Mouse (Mus musculus) forelimb bud, embryonic 11.5 days (tissue): ENCODE data around the gene Vhl.

Experiments
- DNase-seq: peaks from one replicate; pipeline ENCODE4 v3.0.0-alpha.2; 2012; ENCODE audit warnings: low read depth, low spot score

The Vhl gene

GRCm38 (mm10) chr6:113624989-113625770, 1.4 kb downstream of the Vhl start:
- DNase-seq = no peak

- DNase-seq = no peak
These were observed 6.6 kb downstream of the Vhl start for GRCm38 (mm10) chr6:113630322-113630721.

- no peak for DNase-seq
These were observed 9.1 kb downstream of the Vhl start for GRCm38 (mm10) chr6:113632863-113633262.

- peak; percentile 92 for DNase-seq
These were observed 14.7 kb downstream of the Vhl start, which contains the start of gene Irak2 for GRCm38 (mm10) chr6:113638302-113639040. Irak2 (plus strand) TSS chr6:113638467.

- no peak for DNase-seq
These were observed 15.4 kb downstream of the Vhl start for GRCm38 (mm10) chr6:113639201-113639600.

- no peak for DNase-seq
These were observed 18.8 kb downstream of the Vhl start for GRCm38 (mm10) chr6:113642605-113643004.

GRCm38 (mm10) chr6:113643021-113643420, 19.3 kb downstream of the Vhl start:
- no peak for DNase-seq

- no peak for DNase-seq
These were observed 20.2 kb downstream of the Vhl start for GRCm38 (mm10) chr6:113643967-113644366.

GRCm38 (mm10) chr6:113644808-113645207, 21.0 kb downstream of the Vhl start:
- DNase-seq = no peak

- no peak for DNase-seq
These were observed 25.8 kb downstream of the Vhl start for GRCm38 (mm10) chr6:113649346-113650196.

GRCm38 (mm10) chr6:113650197-113650640, 26.5 kb downstream of the Vhl start:
- DNase-seq = no peak

- no peak for DNase-seq
These were observed 27.9 kb downstream of the Vhl start for GRCm38 (mm10) chr6:113651626-113652025.

GRCm38 (mm10) chr6:113653551-113653950, 29.8 kb downstream of the Vhl start:
- DNase-seq = no peak

GRCm38 (mm10) chr6:113654102-113654501, 30.3 kb downstream of the Vhl start:
- DNase-seq = no peak

GRCm38 (mm10) chr6:113654753-113655397, 31.1 kb downstream of the Vhl start:
- no peak for DNase-seq

- no peak for DNase-seq
These were observed 31.7 kb downstream of the Vhl start for GRCm38 (mm10) chr6:113655475-113655874.

- no peak for DNase-seq
These were observed 33.1 kb downstream of the Vhl start for GRCm38 (mm10) chr6:113656847-113657246.

GRCm38 (mm10) chr6:113658226-113658625, 34.5 kb downstream of the Vhl start:
- no peak for DNase-seq

- no peak for DNase-seq
These were observed 36.1 kb downstream of the Vhl start for GRCm38 (mm10) chr6:113659648-113660491.
